Mouse (Mus musculus) ovary, adult 10 weeks (tissue): ENCODE results near the gene Ccdc115. TPM values are rescaled to one million over a fixed set of nuclear protein-coding genes. Genes with fewer than 3 reads are reported as not detected.

Experiments
- polyA plus RNA-seq: library from polyadenylated mRNA; stranded (reverse); fragments of 350-450 nt; fragmentation: Illumina TruSeq; extraction: RNeasy Lipid Tissue Mini Kit (QIAGEN cat#74804); gene quantifications from one replicate; pipeline ENCODE4 v1.2.3, GENCODE M21; 2014

Gene Ccdc115
- polyA plus RNA-seq, result 18.3 TPM

DNA sequence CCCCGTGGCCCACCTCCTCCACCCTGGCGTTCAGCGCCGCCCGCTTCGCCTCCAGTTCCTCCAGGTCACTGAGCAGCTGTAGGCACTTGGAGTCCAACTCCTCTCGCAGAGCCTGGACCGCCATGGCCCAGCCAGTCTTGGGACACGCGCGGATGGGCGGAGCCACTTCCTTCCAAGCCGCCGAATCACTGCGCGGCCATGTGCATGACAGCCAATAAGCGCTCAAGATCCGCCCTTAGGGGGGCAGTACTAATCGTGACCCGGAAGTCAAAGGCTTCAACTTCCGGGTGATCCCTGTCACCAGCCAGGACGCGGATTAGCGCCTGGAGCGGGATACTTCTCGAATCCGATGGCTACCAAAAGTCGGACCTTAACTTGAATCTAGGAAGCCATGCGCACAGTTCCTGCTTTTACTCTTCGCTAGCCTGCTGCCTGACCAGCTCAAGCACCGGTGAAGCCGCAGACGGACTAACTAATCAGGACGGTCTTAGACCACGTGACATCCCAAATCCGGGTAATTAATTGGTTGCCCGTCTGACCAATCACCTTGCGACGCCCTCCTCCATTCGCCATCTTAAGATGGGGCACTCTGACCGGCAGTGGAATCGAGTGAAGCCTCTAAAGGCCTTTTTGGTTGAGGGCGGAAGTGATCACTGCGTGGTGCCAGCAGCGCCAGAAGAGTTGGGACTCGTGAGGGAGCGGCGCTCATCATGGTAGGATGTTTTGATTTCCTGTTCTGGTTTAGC is at the start of gene Ccdc115, which contains the start of gene Imp4:
TSS of gene Ccdc115 (minus strand) at position 458 of the 746 bp plus-strand sequence.
TSS of gene Imp4 (plus strand) at position 637 of the 746 bp plus-strand sequence.

DNA sequence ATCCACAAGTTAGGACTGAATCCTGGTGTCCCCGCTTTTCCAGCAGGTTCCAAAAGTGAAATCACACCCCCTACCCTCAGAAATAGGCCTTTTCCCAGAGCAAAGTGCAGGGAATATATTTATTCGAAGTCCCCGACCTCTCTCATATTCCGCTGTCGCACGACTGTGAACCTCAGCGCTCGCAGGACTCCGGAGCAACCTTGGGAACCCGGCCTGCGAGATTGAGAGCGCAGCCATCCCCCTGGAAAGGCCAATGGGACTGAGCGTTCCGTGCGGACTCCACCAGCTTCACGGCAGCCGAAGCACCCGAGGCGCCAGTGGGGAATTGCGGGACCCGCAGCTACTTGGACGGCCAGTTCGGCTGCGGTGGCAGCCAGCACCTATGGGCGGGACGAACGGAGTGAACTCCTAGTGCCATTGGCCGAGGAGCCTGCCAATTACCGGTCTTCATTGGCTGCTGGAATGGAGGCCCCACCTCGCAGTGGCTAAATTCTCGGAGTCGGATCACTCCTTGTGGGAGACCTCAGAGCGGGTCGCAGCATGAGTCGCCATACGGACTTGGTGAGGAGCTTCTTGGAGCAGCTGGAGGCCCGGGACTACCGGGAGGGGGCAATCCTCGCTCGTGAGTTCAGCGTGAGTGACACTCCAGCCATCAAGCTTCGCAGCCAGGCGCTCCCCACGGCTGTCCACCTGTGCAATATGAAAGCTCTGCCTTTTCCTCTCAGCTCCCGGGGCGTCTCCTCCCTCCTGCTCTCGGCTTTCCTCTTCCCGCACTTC is 20.0 kb upstream of the Ccdc115 start, which contains the start of gene Ptpn18:
TSS of gene Ptpn18 (plus strand) at position 479 of the 777 bp plus-strand sequence.

Other genes starting within 250 kb of the Ccdc115 start
- 17.6 TPM for gene Imp4, start 179 bp upstream of the Ccdc115 start, polyA plus RNA-seq
- gene Ptpn18, start 20.1 kb upstream of the Ccdc115 start, polyA plus RNA-seq, result not detected
- not detected for gene Prss39, start 58.7 kb upstream of the Ccdc115 start, polyA plus RNA-seq
- not detected for gene Cfc1, start 96.0 kb upstream of the Ccdc115 start, polyA plus RNA-seq
- not detected for gene Prss40, start 121.3 kb upstream of the Ccdc115 start, polyA plus RNA-seq
- not detected for gene Amer3, start 140.0 kb upstream of the Ccdc115 start, polyA plus RNA-seq